Mouse (Mus musculus): ENCODE data around the gene Chmp4b.

GRCm38 (mm10) chr2:154632203-154632780 lies 19.2 kb upstream of the Chmp4b start:
- TF ChIP-seq CTCF (IDR thresholded peaks at IDR 0.05; ENCODE audit: control insufficient read depth, insufficient read depth, insufficient read length): no peak
- TF ChIP-seq MAX (IDR thresholded peaks at IDR 0.05): no peak
- no peak for TF ChIP-seq USF1 (IDR thresholded peaks at IDR 0.05; ENCODE audit: low read depth)
- no peak for TF ChIP-seq MYOD1 (IDR thresholded peaks at IDR 0.05; ENCODE audit: control insufficient read depth, insufficient read length, low read depth)
- no peak for TF ChIP-seq CEBPB (IDR thresholded peaks at IDR 0.05; ENCODE audit: low read depth)

Data from C2C12 (cell line).